In the genomic region with DNA sequence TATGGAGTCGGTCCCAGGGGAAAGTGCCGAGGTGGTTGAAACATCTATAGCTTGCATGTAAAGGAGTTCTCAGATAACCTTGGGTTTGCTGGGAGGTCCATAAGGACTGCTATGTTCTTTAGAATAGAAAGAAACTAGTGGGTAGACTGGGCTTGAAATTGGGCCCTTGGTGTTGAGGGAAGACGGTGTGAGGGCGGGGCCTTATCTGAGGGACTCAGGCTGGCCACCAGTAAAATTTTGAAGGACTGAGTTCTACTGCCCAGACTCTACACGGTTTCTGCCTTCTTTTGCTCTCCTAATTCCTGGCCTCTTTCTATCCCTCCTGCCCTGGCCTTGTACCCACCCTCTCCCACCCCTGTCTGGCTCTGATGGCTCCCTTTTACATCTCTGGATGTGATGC, we compare ENCODE assay signal across 8 mouse cellular contexts. TPM values are rescaled to one million over a fixed set of nuclear protein-coding genes. Genes with fewer than 3 reads are reported as not detected.
DNase-seq lines count a peak whose midpoint lies in the region; ATAC-seq lines count a peak whose summit lies in the region.
"Had no signal": no experiment of that assay in that cellular context is flagged by ENCODE, and none has a peak within 500 bp of the region (broad histone marks: within the 10 kb centered on the region; RNA-seq: fewer than 3 reads in every experiment).

No protein-coding gene starts in this region.

- H3K27ac ChIP-seq in lung, embryonic 16.5 days (ENCODE audit: low read length), result no peak overlapping the region
- H3K27ac ChIP-seq in forebrain, embryonic 11.5 days (ENCODE audit: low read depth, low read length), result peak overlapping the region; percentile 60
- no peak overlapping the region for H3K27ac ChIP-seq in limb, embryonic 15.5 days
- H3K27ac ChIP-seq in stomach, embryonic 15.5 days, result no peak overlapping the region

- H3K27me3 ChIP-seq in lung, embryonic 16.5 days (ENCODE audit: control insufficient read depth, insufficient read depth, low read depth, low read length), result no peaks in the 10 kb centered on the region
- no peaks in the 10 kb centered on the region for H3K27me3 ChIP-seq in forebrain, embryonic 11.5 days (ENCODE audit: control insufficient read depth, insufficient read depth, low read length)
- H3K27me3 ChIP-seq in limb, embryonic 15.5 days, result no peaks in the 10 kb centered on the region
- H3K27me3 ChIP-seq in stomach, embryonic 15.5 days (replicated peaks), result no peaks in the 10 kb centered on the region

- peak overlapping the region; percentile 90 for H3K9ac ChIP-seq in lung, embryonic 16.5 days (ENCODE audit: low read length)
- peak overlapping the region; percentile 93 for H3K9ac ChIP-seq in forebrain, embryonic 11.5 days (ENCODE audit: low read length)
- H3K9ac ChIP-seq in limb, embryonic 15.5 days, result no peak overlapping the region
- no peak overlapping the region for H3K9ac ChIP-seq in stomach, embryonic 15.5 days

- DNase-seq in lung, postnatal 10 days, result no peak
- DNase-seq in forebrain, embryonic 11.5 days (ENCODE audit: low spot score), result no peak
- DNase-seq in left cerebral cortex, adult 18-20 months (ENCODE audit: low spot score in 2 of 2), result no peak
- no peak for DNase-seq in adrenal gland, adult 18-20 months (ENCODE audit: low spot score in 2 of 2)

- no peaks in the 10 kb centered on the region for H3K9me3 ChIP-seq in lung, embryonic 16.5 days (ENCODE audit: control insufficient read depth, low read length)
- no peaks in the 10 kb centered on the region for H3K9me3 ChIP-seq in forebrain, embryonic 11.5 days (ENCODE audit: control insufficient read depth, low read length)
- no peaks in the 10 kb centered on the region for H3K9me3 ChIP-seq in limb, embryonic 15.5 days
- H3K9me3 ChIP-seq in stomach, embryonic 15.5 days, result no peaks in the 10 kb centered on the region

- H3K4me3 ChIP-seq in lung, embryonic 16.5 days (ENCODE audit: low read length), result peak overlapping the region; percentile 98
- peak overlapping the region; percentile 96 for H3K4me3 ChIP-seq in forebrain, embryonic 11.5 days (ENCODE audit: low read depth, low read length)
- peak overlapping the region; percentile 98 for H3K4me3 ChIP-seq in limb, embryonic 15.5 days
- peak overlapping the region; percentile 98 for H3K4me3 ChIP-seq in stomach, embryonic 15.5 days (replicated peaks)

- WGBS in lung, embryonic 16.5 days, result 76% methylated on average over 5 of the region's 5 CpGs
- 82% methylated on average over 5 of the region's 5 CpGs for WGBS in forebrain, embryonic 11.5 days
- WGBS in limb, embryonic 15.5 days, result 79% methylated on average over 5 of the region's 5 CpGs
- WGBS in stomach, embryonic 15.5 days, result 74% methylated on average over 5 of the region's 5 CpGs

- H3K4me1 ChIP-seq in lung, embryonic 16.5 days (replicated peaks; ENCODE audit: control insufficient read depth, insufficient read depth, low read length), result peaks cover 6% of the 10 kb centered on the region
- H3K4me1 ChIP-seq in forebrain, embryonic 11.5 days (replicated peaks; ENCODE audit: control insufficient read depth, insufficient read depth, low read length), result peaks cover 5% of the 10 kb centered on the region; the same call in 1 of the 2 replicates
- peaks cover 13% of the 10 kb centered on the region for H3K4me1 ChIP-seq in limb, embryonic 15.5 days
- peaks cover 11% of the 10 kb centered on the region for H3K4me1 ChIP-seq in stomach, embryonic 15.5 days

- ATAC-seq in lung, embryonic 16.5 days (ENCODE audit: low read depth), result no peak
- ATAC-seq in forebrain, embryonic 11.5 days (replicated peaks; ENCODE audit: low FRiP score), result no peak
- ATAC-seq in limb, embryonic 15.5 days (ENCODE audit: insufficient number of reproducible peaks, low FRiP score, low TSS enrichment, low read depth), result no peak
- ATAC-seq in stomach, embryonic 15.5 days (ENCODE audit: insufficient read depth, low FRiP score, low read depth), result no peak

- peak overlapping the region; percentile 94 for H3K4me2 ChIP-seq in lung, embryonic 16.5 days (ENCODE audit: low read depth, low read length)
- H3K4me2 ChIP-seq in forebrain, embryonic 11.5 days (ENCODE audit: low read depth, low read length, severe bottlenecking), result peak overlapping the region; percentile 80
- H3K4me2 ChIP-seq in limb, embryonic 15.5 days, result peak overlapping the region; percentile 88
- peak overlapping the region; percentile 89 for H3K4me2 ChIP-seq in stomach, embryonic 15.5 days

- peaks cover 64% of the 10 kb centered on the region for H3K36me3 ChIP-seq in lung, embryonic 16.5 days (ENCODE audit: control insufficient read depth, insufficient read depth, low read length)
- H3K36me3 ChIP-seq in forebrain, embryonic 11.5 days (ENCODE audit: control insufficient read depth, insufficient read depth, low read length), result peaks cover 33% of the 10 kb centered on the region
- H3K36me3 ChIP-seq in limb, embryonic 15.5 days, result peaks cover 73% of the 10 kb centered on the region
- H3K36me3 ChIP-seq in stomach, embryonic 15.5 days, result peaks cover 67% of the 10 kb centered on the region

RNA-seq across cellular contexts. Expression of gene Dyrk1b, which starts 1.6 kb away (rescaled TPM):
- polyA plus RNA-seq in lung, embryonic 16.5 days (2015; fragmentation: Nextera tagmentation; extraction: Ambion mirVana), result 12.3 TPM in 2 replicates
- 17.0 and 18.2 TPM in 2 replicates for polyA plus RNA-seq in forebrain, embryonic 11.5 days (2014; fragmentation: Nextera tagmentation; extraction: Ambion mirVana)
- polyA plus RNA-seq in limb, embryonic 15.5 days (2015; fragmentation: Nextera tagmentation; extraction: Ambion mirVana), result 9.2 and 11.7 TPM in 2 replicates
- polyA plus RNA-seq in stomach, embryonic 15.5 days (2015; fragmentation: Nextera tagmentation; extraction: Ambion mirVana), result 8.1 and 9.3 TPM in 2 replicates
- total RNA-seq in left cerebral cortex, adult 18-20 months (2021), result 10 to 100 TPM; 39.6 to 40.6 TPM
- total RNA-seq in adrenal gland, adult 18-20 months (2021), result 10 to 100 TPM; 21.3 to 22.9 TPM

RNA-seq across cellular contexts. Expression of gene Fbl, which starts 11.4 kb away (rescaled TPM):
- polyA plus RNA-seq in lung, embryonic 16.5 days (2015; fragmentation: Nextera tagmentation; extraction: Ambion mirVana), result 69.3 and 84.5 TPM in 2 replicates
- polyA plus RNA-seq in forebrain, embryonic 11.5 days (2014; fragmentation: Nextera tagmentation; extraction: Ambion mirVana), result 39.5 and 42.9 TPM in 2 replicates
- 105 and 110 TPM in 2 replicates for polyA plus RNA-seq in limb, embryonic 15.5 days (2015; fragmentation: Nextera tagmentation; extraction: Ambion mirVana)
- 108 and 135 TPM in 2 replicates for polyA plus RNA-seq in stomach, embryonic 15.5 days (2015; fragmentation: Nextera tagmentation; extraction: Ambion mirVana)
- total RNA-seq in left cerebral cortex, adult 18-20 months (2021), result 10 to 100 TPM; 47.8 to 60.2 TPM
- 100 to 1,000 TPM in 1 of 2 experiments, 10 to 100 TPM in 1; 98.0 to 114 TPM for total RNA-seq in adrenal gland, adult 18-20 months (2021)

RNA-seq across cellular contexts. Expression of gene 9530053A07Rik, which starts 51.6 kb away (rescaled TPM):
- polyA plus RNA-seq in lung, embryonic 16.5 days (2015; fragmentation: Nextera tagmentation; extraction: Ambion mirVana), result 0.06 TPM in 1 of 2 replicates, not detected in the other
- polyA plus RNA-seq in forebrain, embryonic 11.5 days (2014; fragmentation: Nextera tagmentation; extraction: Ambion mirVana), result 0.11 and 0.12 TPM in 2 replicates
- not detected in 2 replicates for polyA plus RNA-seq in limb, embryonic 15.5 days (2015; fragmentation: Nextera tagmentation; extraction: Ambion mirVana)
- 0.04 and 0.05 TPM in 2 replicates for polyA plus RNA-seq in stomach, embryonic 15.5 days (2015; fragmentation: Nextera tagmentation; extraction: Ambion mirVana)
- under 1 TPM in 1 of 2 experiments, not detected in 1; 0.09 TPM for total RNA-seq in left cerebral cortex, adult 18-20 months (2021)
- total RNA-seq in adrenal gland, adult 18-20 months (2021), result not detected
- total RNA-seq: gastrocnemius, adult 8-10 months had no signal

Comparison
In these comparisons a context has a peak if more than half of its experiments do, and no peak if none do; other contexts are left out.
1. H3K9ac ChIP-seq: peak in lung, embryonic 16.5 days (single experiment) and forebrain, embryonic 11.5 days (single experiment); none in limb, embryonic 15.5 days (single experiment) and stomach, embryonic 15.5 days (single experiment).
2. Peak in every context shown above with its lines, with median percentiles within 50 percentile points of each other: H3K4me2 ChIP-seq and H3K4me3 ChIP-seq.